Mouse (Mus musculus) lung, postnatal 0 days (tissue): ENCODE data around the gene Syt11.

ENCODE experiments used
- CTCF ChIP-seq: IDR thresholded peaks from 2 replicates; pipeline ENCODE4 v1.5.1; 2016; ENCODE audit warnings: antibody characterized with exemption, mild to moderate bottlenecking
- EP300 ChIP-seq: IDR thresholded peaks from 2 replicates; pipeline ENCODE4 v1.6.1; 2016; ENCODE audit warnings: antibody characterized with exemption, mild to moderate bottlenecking, control low read depth

- no peak for TF ChIP-seq CTCF
- TF ChIP-seq EP300 = no peak
Observed at GRCm38 (mm10) chr3:88746871-88747231, 28.1 kb downstream of the Syt11 start.
